Mouse (Mus musculus): ENCODE measurements around the gene Zfp398. TPM values are rescaled to one million over a fixed set of nuclear protein-coding genes. Genes with fewer than 3 reads are reported as not detected.

The Zfp398 gene
- total and polyA plus RNA-seq, 3 experiments: 1.5 to 4.6 (median 2.2) TPM

- Histone ChIP-seq H3K27ac (ENCODE audit: insufficient read depth, low read depth) (peak overlapping the region; percentile 89), H3K4me2 (ENCODE audit: insufficient read depth, low read depth, poor library complexity, severe bottlenecking) (peak overlapping the region; percentile 48), H3K4me3 (replicated peaks in 1 of 3; ENCODE audit: low read depth in 2 of 3, low read length in 2 of 3, poor library complexity in 1 of 3) (peak overlapping the region; percentile 91 to 99 (median 98)), H3K36me3 (replicated peaks in 1 of 2; ENCODE audit: control insufficient read depth in 1 of 2, insufficient read depth in 1 of 2, low read length in 1 of 2) (peaks cover 7 to 11% of the 10 kb centered on the region in 2 experiments), H3K4me1 (ENCODE audit: control insufficient read depth in 1 of 2, insufficient read depth in 2 of 2) (peaks cover 0 to 14% of the 10 kb centered on the region in 2 experiments; a peak in 3 of 4 replicates), H3K9me3 (replicated peaks; ENCODE audit: low read length) (no peaks in the 10 kb centered on the region), H3K27me3 (replicated peaks) (no peaks in the 10 kb centered on the region), H3K79me2 (replicated peaks; ENCODE audit: control insufficient read depth, extremely low read depth, insufficient read depth, poor library complexity, severe bottlenecking) (peaks cover 7% of the 10 kb centered on the region; the same call in 1 of the 2 replicates), H3K9ac (ENCODE audit: insufficient read depth, low read depth) (peak overlapping the region; percentile 80)
- dilution Hi-C loops (cut with MboI; ENCODE audit: extremely low pct_ligation_motif_present, extremely low pct_unique_long_range_greater_than_20kb, low sequenced_read_pairs): no loop called here
- peak; percentile 51 for DNase-seq (ENCODE audit: extremely low read depth)
- in situ Hi-C loops (cut with MboI; ENCODE audit: low pct_ligation_motif_present, low pct_unique_long_range_greater_than_20kb, low sequenced_read_pairs): no loop called here
- TF ChIP-seq KAT2A (IDR thresholded peaks at IDR 0.05; ENCODE audit: insufficient replicate concordance, low read length) (no peak), SMC3 (IDR thresholded peaks at IDR 0.05; ENCODE audit: low read depth, low read length) (no peak), MXI1 (IDR thresholded peaks at IDR 0.05; ENCODE audit: low read depth, low read length) (peak; percentile 58)
Measured at GRCm38 (mm10) chr6:47835984-47836521, 592 bp downstream of the Zfp398 start.

- H3K9ac ChIP-seq (ENCODE audit: insufficient read depth, low read depth): no peak overlapping the region
- H3K4me1 ChIP-seq (ENCODE audit: control insufficient read depth in 1 of 2, insufficient read depth in 2 of 2): peaks cover 0 to 14% of the 10 kb centered on the region in 2 experiments; a peak in 3 of 4 replicates
- DNase-seq (ENCODE audit: extremely low read depth): no peak
- H3K27me3 ChIP-seq (replicated peaks): no peaks in the 10 kb centered on the region
- H3K4me2 ChIP-seq (ENCODE audit: insufficient read depth, low read depth, poor library complexity, severe bottlenecking): no peak overlapping the region
- no peak overlapping the region for H3K27ac ChIP-seq (ENCODE audit: insufficient read depth, low read depth)
- TF ChIP-seq USF1 (IDR thresholded peaks at IDR 0.05; ENCODE audit: low read depth, low read length) (no peak), GABPA (IDR thresholded peaks at IDR 0.05; ENCODE audit: insufficient replicate concordance, low read depth, low read length) (no peak), USF2 (conservative IDR thresholded peaks at IDR 0.05; ENCODE audit: low read depth, low read length) (no peak), MAX (IDR thresholded peaks at IDR 0.05; ENCODE audit: low read length) (no peak), JUND (conservative IDR thresholded peaks at IDR 0.05; ENCODE audit: low read depth, low read length) (no peak), MAFK (IDR thresholded peaks at IDR 0.05; ENCODE audit: insufficient replicate concordance, low read length) (no peak), SIN3A (IDR thresholded peaks at IDR 0.05; ENCODE audit: low read length) (no peak)
- H3K9me3 ChIP-seq (replicated peaks; ENCODE audit: low read length): no peaks in the 10 kb centered on the region
- peaks cover 7% of the 10 kb centered on the region; the same call in 1 of the 2 replicates for H3K79me2 ChIP-seq (replicated peaks; ENCODE audit: control insufficient read depth, extremely low read depth, insufficient read depth, poor library complexity, severe bottlenecking)
- H3K4me3 ChIP-seq (replicated peaks in 1 of 3; ENCODE audit: low read depth in 2 of 3, low read length in 2 of 3, poor library complexity in 1 of 3): no peak overlapping the region
- in situ Hi-C loops (cut with MboI; ENCODE audit: low pct_ligation_motif_present, low pct_unique_long_range_greater_than_20kb, low sequenced_read_pairs) (no loop called here), dilution Hi-C loops (cut with MboI; ENCODE audit: extremely low pct_ligation_motif_present, extremely low pct_unique_long_range_greater_than_20kb, low sequenced_read_pairs) (no loop called here)
- peaks cover 12 to 17% of the 10 kb centered on the region in 2 experiments for H3K36me3 ChIP-seq (replicated peaks in 1 of 2; ENCODE audit: control insufficient read depth in 1 of 2, insufficient read depth in 1 of 2, low read length in 1 of 2)
Measured at GRCm38 (mm10) chr6:47837630-47838029, 2.2 kb downstream of the Zfp398 start.

GRCm38 (mm10) chr6:47841077-47841476 is 5.6 kb downstream of the Zfp398 start:
- H3K4me3 ChIP-seq (replicated peaks in 1 of 3; ENCODE audit: low read depth in 2 of 3, low read length in 2 of 3, poor library complexity in 1 of 3): no peak overlapping the region
- no peak for TF ChIP-seq CHD1 (IDR thresholded peaks at IDR 0.05; ENCODE audit: low read depth, low read length)
- no peak for TF ChIP-seq NELFE (IDR thresholded peaks at IDR 0.05; ENCODE audit: low read depth, low read length)
- no peak overlapping the region for H3K9ac ChIP-seq (ENCODE audit: insufficient read depth, low read depth)
- H3K4me2 ChIP-seq (ENCODE audit: insufficient read depth, low read depth, poor library complexity, severe bottlenecking): no peak overlapping the region
- dilution Hi-C loops (cut with MboI; ENCODE audit: extremely low pct_ligation_motif_present, extremely low pct_unique_long_range_greater_than_20kb, low sequenced_read_pairs) (no loop called here), in situ Hi-C loops (cut with MboI; ENCODE audit: low pct_ligation_motif_present, low pct_unique_long_range_greater_than_20kb, low sequenced_read_pairs) (no loop called here)
- H3K27ac ChIP-seq (ENCODE audit: insufficient read depth, low read depth): no peak overlapping the region
- DNase-seq (ENCODE audit: extremely low read depth): no peak
- H3K9me3 ChIP-seq (replicated peaks; ENCODE audit: low read length): no peaks in the 10 kb centered on the region
- H3K4me1 ChIP-seq (ENCODE audit: control insufficient read depth in 1 of 2, insufficient read depth in 2 of 2): peaks cover 0 to 12% of the 10 kb centered on the region in 2 experiments; a peak in 2 of 4 replicates
- H3K79me2 ChIP-seq (replicated peaks; ENCODE audit: control insufficient read depth, extremely low read depth, insufficient read depth, poor library complexity, severe bottlenecking): peaks cover 7% of the 10 kb centered on the region; the same call in 1 of the 2 replicates
- no peaks in the 10 kb centered on the region for H3K27me3 ChIP-seq (replicated peaks)
- H3K36me3 ChIP-seq (replicated peaks in 1 of 2; ENCODE audit: control insufficient read depth in 1 of 2, insufficient read depth in 1 of 2, low read length in 1 of 2): peaks cover 12 to 29% of the 10 kb centered on the region in 2 experiments

Data from CH12.LX (cell line).